Mouse (Mus musculus) midbrain, embryonic 11.5 days (tissue): ENCODE results near the gene 1700088E04Rik. TPM values are rescaled to one million over a fixed set of nuclear protein-coding genes. Genes with fewer than 3 reads are reported as not detected.

Experiments
- ATAC-seq: fragments of 200-750 bp; cut with Nextera tagmentation; 2 replicates; pipeline ENCODE4 v1.8.0; 2017; ENCODE audit warnings: moderate TSS enrichment, moderate library complexity; ENCODE audit not compliant: low FRiP score
- DNase-seq: peaks from one replicate; pipeline ENCODE4 v3.0.0; 2015; ENCODE audit warnings: low spot score; ENCODE audit errors: missing footprints
- H3K27ac ChIP-seq: fragments of 300-500 bp; sonication (generic); 2 replicates; pipeline ENCODE4 v1.5.1; 2014; ENCODE audit warnings: low read depth, low read length
- H3K27me3 ChIP-seq: fragments of 300-500 bp; sonication (generic); 2 replicates; pipeline ENCODE4 v1.6.1; 2014; ENCODE audit warnings: mild to moderate bottlenecking, low read length, moderate library complexity, mixed read lengths; ENCODE audit not compliant: control insufficient read depth, insufficient read depth
- H3K36me3 ChIP-seq: fragments of 300-500 bp; sonication (generic); 2 replicates; pipeline ENCODE4 v1.6.1; 2014; ENCODE audit warnings: mild to moderate bottlenecking, low read length, moderate library complexity, mixed read lengths; ENCODE audit not compliant: control insufficient read depth, insufficient read depth
- H3K4me1 ChIP-seq: fragments of 300-500 bp; sonication (generic); 2 replicates; pipeline ENCODE4 v1.6.1; 2014; ENCODE audit warnings: low read length; ENCODE audit not compliant: control insufficient read depth, insufficient read depth
- H3K4me2 ChIP-seq: fragments of 300-500 bp; sonication (generic); 2 replicates; pipeline ENCODE4 v1.6.1; 2014; ENCODE audit warnings: mild to moderate bottlenecking, moderate library complexity
- H3K4me3 ChIP-seq: fragments of 300-500 bp; sonication (generic); 2 replicates; pipeline ENCODE4 v1.5.1; 2014; ENCODE audit warnings: low read depth, low read length
- H3K9ac ChIP-seq: fragments of 300-500 bp; sonication (generic); 2 replicates; pipeline ENCODE4 v1.6.1; 2014; ENCODE audit warnings: low read length
- H3K9me3 ChIP-seq: fragments of 300-500 bp; sonication (generic); 2 replicates; pipeline ENCODE4 v1.6.1; 2016; ENCODE audit warnings: low read length; ENCODE audit not compliant: control insufficient read depth
- WGBS: fragments of 180-500 bp; shearing (Covaris S2); extraction: QIAGEN DNeasy Blood & Tissue Kit; methylation state at CpG from one replicate; pipeline ENCODE4 v1.1.7; 2014; 5-methylcytosine and 5-hydroxymethylcytosine counted together
- polyA plus RNA-seq: library from polyadenylated mRNA; unstranded; fragments of >200 nt; fragmentation: Nextera tagmentation; extraction: Ambion mirVana; gene quantifications from 2 replicates; pipeline ENCODE4 v1.2.1, GENCODE M21; 2014

1700088E04Rik gene
- polyA plus RNA-seq, 1 experiment from 2014 or later, result 9.5 TPM

DNA sequence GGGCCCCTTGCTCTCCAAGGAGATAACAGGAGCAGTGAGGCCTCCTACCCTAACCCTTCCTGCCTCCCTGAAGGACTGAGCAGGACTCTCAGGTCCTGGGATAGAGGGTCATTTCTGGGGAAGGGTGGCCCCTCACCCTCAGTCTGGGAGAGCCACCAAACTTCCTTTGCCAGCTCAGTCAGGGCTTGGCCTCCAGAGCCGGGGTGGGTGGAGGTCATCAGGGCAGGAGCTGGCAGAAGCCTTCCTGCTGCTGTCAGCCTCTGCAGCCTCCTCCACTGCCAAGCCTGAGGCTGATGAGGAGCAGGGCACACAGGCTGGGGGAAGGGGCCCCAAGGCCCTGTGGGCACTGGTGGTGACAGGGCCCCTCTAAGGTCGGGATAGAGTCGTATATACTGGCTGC is 14.5 kb upstream of the 1700088E04Rik start:
- no peak for ATAC-seq
- 43% methylated on average over 3 of the region's 3 CpGs for WGBS

GRCm38 (mm10) chr15:79152709-79153108 is 11.7 kb upstream of the 1700088E04Rik start:
- H3K27ac ChIP-seq, result no peak overlapping the region
- H3K4me3 ChIP-seq, result no peak overlapping the region
- H3K27me3 ChIP-seq, result no peaks in the 10 kb centered on the region
- H3K36me3 ChIP-seq, result peaks cover 13% of the 10 kb centered on the region
- peak overlapping the region; percentile 24; the same call in 1 of the 2 replicates for H3K9ac ChIP-seq
- 62% methylated on average over 6 of the region's 6 CpGs for WGBS
- ATAC-seq (no peak), DNase-seq (no peak)
- H3K9me3 ChIP-seq, result no peaks in the 10 kb centered on the region
- no peak overlapping the region for H3K4me2 ChIP-seq
- peaks cover 16% of the 10 kb centered on the region for H3K4me1 ChIP-seq

More for the DNA sequence above, 14.5 kb upstream of the 1700088E04Rik start:
- Histone ChIP-seq H3K4me3 (no peak overlapping the region), H3K9ac (peak overlapping the region; percentile 6; the same call in 1 of the 2 replicates), H3K4me2 (no peak overlapping the region), H3K36me3 (peaks cover 7% of the 10 kb centered on the region; the same call in 1 of the 2 replicates), H3K27ac (no peak overlapping the region), H3K27me3 (no peaks in the 10 kb centered on the region; the same call in 1 of the 2 replicates), H3K4me1 (peaks cover 16% of the 10 kb centered on the region), H3K9me3 (no peaks in the 10 kb centered on the region)
- no peak for DNase-seq

DNA sequence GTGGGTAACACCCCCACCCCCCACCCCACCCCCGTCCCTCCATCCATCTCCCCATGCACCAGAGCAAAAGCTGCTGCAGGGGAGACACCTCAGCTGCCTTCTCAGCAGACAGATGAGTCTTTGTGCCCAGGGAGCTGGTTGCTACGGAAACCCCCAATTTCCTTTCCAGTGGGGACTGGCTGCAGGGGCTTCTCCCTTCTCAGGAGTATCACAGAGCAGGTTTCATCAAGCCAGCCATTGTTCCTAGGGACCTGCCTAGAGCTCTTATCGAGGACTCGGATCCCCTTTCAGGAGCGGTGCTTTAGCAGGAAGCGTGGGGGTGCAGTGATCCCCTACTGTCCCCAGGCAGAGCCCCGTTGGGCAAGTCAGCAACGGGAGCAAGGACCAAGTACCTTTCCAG is 10.8 kb upstream of the 1700088E04Rik start:
- peak; percentile 19; the same call in 1 of the 2 replicates for ATAC-seq
- H3K9ac ChIP-seq, result no peak overlapping the region
- H3K4me2 ChIP-seq, result no peak overlapping the region
- peaks cover 21% of the 10 kb centered on the region for H3K36me3 ChIP-seq
- no peak overlapping the region for H3K4me3 ChIP-seq
- H3K27ac ChIP-seq, result peak overlapping the region; percentile 51; the same call in 1 of the 2 replicates
- no peaks in the 10 kb centered on the region for H3K9me3 ChIP-seq
- DNase-seq, result no peak
- 57% methylated on average over 8 of the region's 8 CpGs for WGBS
- no peaks in the 10 kb centered on the region for H3K27me3 ChIP-seq
- H3K4me1 ChIP-seq, result peaks cover 16% of the 10 kb centered on the region

- Histone ChIP-seq H3K27me3 (no peaks in the 10 kb centered on the region), H3K4me1 (peaks cover 9% of the 10 kb centered on the region; the same call in 1 of the 2 replicates), H3K36me3 (peaks cover 32% of the 10 kb centered on the region), H3K4me3 (no peak overlapping the region), H3K27ac (no peak overlapping the region), H3K4me2 (no peak overlapping the region), H3K9me3 (no peaks in the 10 kb centered on the region), H3K9ac (no peak overlapping the region)
- 57% methylated on average over 7 of the region's 7 CpGs for WGBS
- DNase-seq (peak; percentile 98), ATAC-seq (peak; percentile 63)
These were observed 7.5 kb upstream of the 1700088E04Rik start for GRCm38 (mm10) chr15:79148533-79148932.

- H3K36me3 ChIP-seq, result peaks cover 25% of the 10 kb centered on the region
- no peak overlapping the region for H3K4me3 ChIP-seq
- H3K9ac ChIP-seq, result no peak overlapping the region
- H3K4me1 ChIP-seq, result peaks cover 10% of the 10 kb centered on the region
- WGBS, result 87% methylated on average over 7 of the region's 7 CpGs
- ATAC-seq (no peak), DNase-seq (no peak)
- no peak overlapping the region for H3K27ac ChIP-seq
- no peaks in the 10 kb centered on the region for H3K9me3 ChIP-seq
- no peak overlapping the region for H3K4me2 ChIP-seq
- no peaks in the 10 kb centered on the region for H3K27me3 ChIP-seq
These were observed 4.5 kb upstream of the 1700088E04Rik start for GRCm38 (mm10) chr15:79145522-79145921.

GRCm38 (mm10) chr15:79144021-79144420 is 3.0 kb upstream of the 1700088E04Rik start:
- Histone ChIP-seq H3K27ac (no peak overlapping the region), H3K36me3 (peaks cover 21% of the 10 kb centered on the region)
- ATAC-seq, result no peak

DNA sequence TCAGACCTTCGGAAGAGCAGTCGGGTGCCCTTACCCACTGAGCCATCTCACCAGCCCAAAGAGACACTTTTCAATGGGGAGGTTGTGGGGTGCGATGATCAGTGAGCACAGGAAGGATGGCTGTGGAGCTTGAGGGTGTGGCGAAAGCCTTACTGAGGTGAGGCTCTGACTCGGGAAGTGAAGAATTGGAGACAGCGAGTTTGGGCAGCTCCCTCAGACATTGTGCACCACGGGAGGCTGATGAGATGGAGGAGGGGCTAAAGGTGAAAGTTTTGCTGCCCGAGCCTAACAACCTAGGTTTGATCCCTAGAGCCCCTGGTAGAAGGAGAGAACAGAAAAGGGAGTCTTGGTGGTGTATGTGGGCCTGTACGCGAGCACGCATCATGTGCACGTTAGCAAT is 2.3 kb upstream of the 1700088E04Rik start:
- H3K36me3 ChIP-seq, result peaks cover 20% of the 10 kb centered on the region
- H3K27me3 ChIP-seq, result no peaks in the 10 kb centered on the region
- ATAC-seq (no peak), DNase-seq (no peak)
- WGBS, result 90% methylated on average over 12 of the region's 12 CpGs
- no peak overlapping the region for H3K4me2 ChIP-seq
- no peaks in the 10 kb centered on the region for H3K9me3 ChIP-seq
- H3K4me3 ChIP-seq, result no peak overlapping the region
- H3K9ac ChIP-seq, result no peak overlapping the region
- H3K27ac ChIP-seq, result no peak overlapping the region
- peaks cover 10% of the 10 kb centered on the region for H3K4me1 ChIP-seq

More at GRCm38 (mm10) chr15:79144021-79144420, 3.0 kb upstream of the 1700088E04Rik start:
- Histone ChIP-seq H3K27me3 (no peaks in the 10 kb centered on the region), H3K9me3 (no peaks in the 10 kb centered on the region), H3K4me1 (peaks cover 10% of the 10 kb centered on the region), H3K9ac (no peak overlapping the region), H3K4me3 (no peak overlapping the region), H3K4me2 (no peak overlapping the region)
- WGBS, result 93% methylated on average over 8 of the region's 8 CpGs
- no peak for DNase-seq

DNA sequence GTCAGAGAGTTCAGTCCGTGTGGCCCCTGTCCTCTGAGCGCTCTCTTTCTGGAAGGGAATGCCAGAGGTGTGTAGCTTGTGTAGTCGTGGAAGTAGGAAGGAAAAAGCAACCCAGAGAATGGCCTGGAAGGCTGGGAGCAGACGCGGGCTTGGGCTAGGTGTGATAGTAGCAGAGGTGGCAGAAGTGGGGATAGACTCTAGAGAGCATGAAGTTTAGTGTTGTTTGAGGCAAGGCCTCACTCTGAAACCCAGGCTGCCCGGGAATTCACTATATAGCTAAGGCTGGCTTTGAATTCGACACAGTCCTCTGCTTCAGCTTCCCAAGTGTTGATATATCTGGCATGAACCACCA is 489 bp upstream of the 1700088E04Rik start:
- H3K4me2 ChIP-seq, result peak overlapping the region; percentile 91
- no peaks in the 10 kb centered on the region for H3K27me3 ChIP-seq
- no peak for ATAC-seq
- 0% methylated on average over 7 of the region's 7 CpGs for WGBS
- H3K9ac ChIP-seq, result peak overlapping the region; percentile 75
- H3K4me1 ChIP-seq, result peaks cover 10% of the 10 kb centered on the region
- H3K9me3 ChIP-seq, result no peaks in the 10 kb centered on the region
- no peak overlapping the region for H3K27ac ChIP-seq
- peaks cover 7% of the 10 kb centered on the region for H3K36me3 ChIP-seq
- H3K4me3 ChIP-seq, result peak overlapping the region; percentile 65
- DNase-seq, result no peak

GRCm38 (mm10) chr15:79139640-79140039 is 1.4 kb downstream of the 1700088E04Rik start:
- Histone ChIP-seq H3K9me3 (no peaks in the 10 kb centered on the region), H3K4me2 (no peak overlapping the region), H3K9ac (no peak overlapping the region), H3K4me3 (no peak overlapping the region), H3K4me1 (peaks cover 10% of the 10 kb centered on the region), H3K27ac (no peak overlapping the region), H3K36me3 (no peaks in the 10 kb centered on the region), H3K27me3 (no peaks in the 10 kb centered on the region)
- 62% methylated on average over 10 of the region's 10 CpGs for WGBS
- no peak for DNase-seq
- ATAC-seq, result no peak
